Mouse (Mus musculus): ENCODE measurements around the gene Palm2. TPM values are rescaled to one million over a fixed set of nuclear protein-coding genes. Genes with fewer than 3 reads are reported as not detected.

The Palm2 gene
- polyA plus RNA-seq, 1 experiment from 2014 or later = 7.5 TPM

GRCm38 (mm10) chr4:57716735-57717134 lies 282.7 kb downstream of the Palm2 start:
- Histone ChIP-seq H3K4me2 (no peak overlapping the region), H3K27ac (ENCODE audit: low read depth) (no peak overlapping the region), H3K9ac (no peak overlapping the region), H3K27me3 (ENCODE audit: insufficient read depth, low read length) (no peaks in the 10 kb centered on the region), H3K36me3 (ENCODE audit: insufficient read depth) (peaks cover 3% of the 10 kb centered on the region; the same call in 1 of the 2 replicates), H3K9me3 (ENCODE audit: low read depth, low read length) (no peaks in the 10 kb centered on the region), H3K4me3 (ENCODE audit: low read depth, low read length) (no peak overlapping the region), H3K4me1 (ENCODE audit: insufficient read depth) (no peaks in the 10 kb centered on the region)
- TF ChIP-seq CTCF (IDR thresholded peaks at IDR 0.05; ENCODE audit: low read depth) = no peak
- ATAC-seq (ENCODE audit: insufficient read depth) (no peak), DNase-seq (no peak)
- 40% methylated on average over 4 of the region's 4 CpGs for WGBS

- DNase-seq = no peak
- WGBS = 85% methylated on average over 9 of the region's 9 CpGs
- no peaks in the 10 kb centered on the region for H3K4me1 ChIP-seq (ENCODE audit: insufficient read depth)
Observed at GRCm38 (mm10) chr4:57717354-57717753, 283.3 kb downstream of the Palm2 start, which contains the start of gene Akap2. Gene Akap2 (plus strand): TSS chr4:57717657.

DNA sequence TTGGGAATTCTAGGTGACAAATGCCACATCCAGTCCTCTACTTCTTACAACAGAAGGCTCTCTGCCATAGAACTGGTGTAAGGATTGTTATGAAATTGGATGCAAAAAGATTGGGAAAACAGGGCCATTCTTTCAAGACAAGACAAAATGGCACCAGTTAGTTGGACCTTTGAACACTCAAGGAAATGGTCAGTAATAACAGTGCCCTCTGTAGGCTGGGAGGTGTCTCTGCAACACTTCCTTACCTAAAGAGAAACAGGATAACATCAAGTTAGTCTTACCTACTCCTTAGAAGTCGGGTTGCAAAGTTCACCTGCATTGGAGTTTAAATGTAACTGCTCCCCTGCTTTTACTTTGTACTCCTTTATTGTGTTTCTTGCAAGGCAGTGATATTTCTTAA lies 285.3 kb downstream of the Palm2 start:
- Histone ChIP-seq H3K4me1 (ENCODE audit: insufficient read depth) (no peaks in the 10 kb centered on the region), H3K36me3 (ENCODE audit: insufficient read depth) (peaks cover 3% of the 10 kb centered on the region; the same call in 1 of the 2 replicates), H3K9ac (no peak overlapping the region), H3K4me2 (no peak overlapping the region), H3K4me3 (ENCODE audit: low read depth, low read length) (no peak overlapping the region), H3K27ac (ENCODE audit: low read depth) (no peak overlapping the region), H3K9me3 (ENCODE audit: low read depth, low read length) (no peaks in the 10 kb centered on the region), H3K27me3 (ENCODE audit: insufficient read depth, low read length) (no peaks in the 10 kb centered on the region)
- no peak for DNase-seq
- TF ChIP-seq CTCF (IDR thresholded peaks at IDR 0.05; ENCODE audit: low read depth) = peak; percentile 17; the same call in 1 of the 2 replicates
- no peak for ATAC-seq (ENCODE audit: insufficient read depth)
- 89% methylated on average over 1 of the region's 1 CpGs for whole genome bisulfite sequencing

More at GRCm38 (mm10) chr4:57717354-57717753, 283.3 kb downstream of the Palm2 start, which contains the start of gene Akap2:
- Histone ChIP-seq H3K4me3 (ENCODE audit: low read depth, low read length) (no peak within 1 kb of the TSS), H3K9me3 (ENCODE audit: low read depth, low read length) (no peaks in the 10 kb centered on the region), H3K9ac (no peak within 1 kb of the TSS), H3K27ac (ENCODE audit: low read depth) (no peak within 1 kb of the TSS), H3K27me3 (ENCODE audit: insufficient read depth, low read length) (no peaks in the 10 kb centered on the region), H3K4me2 (no peak within 1 kb of the TSS), H3K36me3 (ENCODE audit: insufficient read depth) (peaks cover 3% of the 10 kb centered on the region; the same call in 1 of the 2 replicates)
- TF ChIP-seq CTCF (IDR thresholded peaks at IDR 0.05; ENCODE audit: low read depth) = no peak
- no peak for ATAC-seq (ENCODE audit: insufficient read depth)

DNA sequence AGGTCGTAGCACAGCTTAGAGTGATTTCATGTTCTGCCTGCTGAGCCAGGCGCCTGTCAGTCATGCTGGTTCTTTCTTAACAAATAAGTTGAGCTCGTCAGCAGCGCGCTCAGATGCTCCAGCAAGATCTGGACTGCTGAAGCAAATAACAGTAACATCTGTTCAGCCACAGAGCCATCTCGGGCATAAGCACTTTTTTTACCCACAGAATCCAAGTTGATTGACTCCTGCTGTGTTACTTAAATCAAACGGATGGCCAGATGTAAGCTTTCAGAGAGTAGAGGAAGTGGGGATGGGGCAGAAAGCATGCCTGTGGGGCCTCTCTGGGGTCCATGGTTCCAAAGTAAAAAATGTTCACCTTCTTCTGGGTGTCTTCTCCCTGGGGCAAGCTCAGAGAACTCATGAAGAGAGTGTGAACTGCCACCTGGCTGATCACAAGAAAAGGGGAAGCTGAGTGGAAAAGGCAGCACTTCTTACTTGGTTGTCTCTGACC lies 286.9 kb downstream of the Palm2 start:
- H3K27ac ChIP-seq (ENCODE audit: low read depth) = no peak overlapping the region
- H3K4me1 ChIP-seq (ENCODE audit: insufficient read depth) = no peaks in the 10 kb centered on the region
- H3K36me3 ChIP-seq (ENCODE audit: insufficient read depth) = peaks cover 3% of the 10 kb centered on the region; the same call in 1 of the 2 replicates
- no peak overlapping the region for H3K4me2 ChIP-seq
- H3K9me3 ChIP-seq (ENCODE audit: low read depth, low read length) = no peaks in the 10 kb centered on the region
- DNase-seq (peak; percentile 56), ATAC-seq (ENCODE audit: insufficient read depth) (no peak)
- WGBS = 36% methylated on average over 7 of the region's 7 CpGs
- no peaks in the 10 kb centered on the region for H3K27me3 ChIP-seq (ENCODE audit: insufficient read depth, low read length)
- H3K4me3 ChIP-seq (ENCODE audit: low read depth, low read length) = no peak overlapping the region
- no peak overlapping the region for H3K9ac ChIP-seq
- TF ChIP-seq CTCF (IDR thresholded peaks at IDR 0.05; ENCODE audit: low read depth) = no peak

- ATAC-seq (ENCODE audit: insufficient read depth) (no peak), DNase-seq (no peak)
- H3K36me3 ChIP-seq (ENCODE audit: insufficient read depth) = peaks cover 3% of the 10 kb centered on the region; the same call in 1 of the 2 replicates
- no peak overlapping the region for H3K27ac ChIP-seq (ENCODE audit: low read depth)
- H3K4me1 ChIP-seq (ENCODE audit: insufficient read depth) = no peaks in the 10 kb centered on the region
- H3K9me3 ChIP-seq (ENCODE audit: low read depth, low read length) = no peaks in the 10 kb centered on the region
- 88% methylated on average over 4 of the region's 4 CpGs for WGBS
- no peak overlapping the region for H3K4me2 ChIP-seq
- no peaks in the 10 kb centered on the region for H3K27me3 ChIP-seq (ENCODE audit: insufficient read depth, low read length)
- no peak overlapping the region for H3K9ac ChIP-seq
- TF ChIP-seq CTCF (IDR thresholded peaks at IDR 0.05; ENCODE audit: low read depth) = no peak
- H3K4me3 ChIP-seq (ENCODE audit: low read depth, low read length) = no peak overlapping the region
Observed at GRCm38 (mm10) chr4:57722296-57722695, 288.2 kb downstream of the Palm2 start.

- Histone ChIP-seq H3K4me2 (no peak overlapping the region), H3K4me3 (ENCODE audit: low read depth, low read length) (no peak overlapping the region), H3K4me1 (ENCODE audit: insufficient read depth) (no peaks in the 10 kb centered on the region), H3K27ac (ENCODE audit: low read depth) (no peak overlapping the region), H3K27me3 (ENCODE audit: insufficient read depth, low read length) (no peaks in the 10 kb centered on the region), H3K36me3 (ENCODE audit: insufficient read depth) (peaks cover 3% of the 10 kb centered on the region; the same call in 1 of the 2 replicates), H3K9ac (no peak overlapping the region), H3K9me3 (ENCODE audit: low read depth, low read length) (no peaks in the 10 kb centered on the region)
- TF ChIP-seq CTCF (IDR thresholded peaks at IDR 0.05; ENCODE audit: low read depth) = peak; percentile 51
- 60% methylated on average over 2 of the region's 2 CpGs for WGBS
- no peak for ATAC-seq (ENCODE audit: insufficient read depth)
- peak; percentile 36 for DNase-seq
Observed at GRCm38 (mm10) chr4:57723659-57724058, 289.6 kb downstream of the Palm2 start.

GRCm38 (mm10) chr4:57725569-57725968 lies 291.5 kb downstream of the Palm2 start:
- no peak overlapping the region for H3K9ac ChIP-seq
- no peaks in the 10 kb centered on the region for H3K4me1 ChIP-seq (ENCODE audit: insufficient read depth)
- no peaks in the 10 kb centered on the region for H3K9me3 ChIP-seq (ENCODE audit: low read depth, low read length)
- H3K27me3 ChIP-seq (ENCODE audit: insufficient read depth, low read length) = no peaks in the 10 kb centered on the region
- ATAC-seq (ENCODE audit: insufficient read depth) (no peak), DNase-seq (no peak)
- TF ChIP-seq CTCF (IDR thresholded peaks at IDR 0.05; ENCODE audit: low read depth) = no peak
- H3K4me2 ChIP-seq = no peak overlapping the region
- 79% methylated on average over 1 of the region's 1 CpGs for WGBS
- no peak overlapping the region for H3K27ac ChIP-seq (ENCODE audit: low read depth)
- no peak overlapping the region for H3K4me3 ChIP-seq (ENCODE audit: low read depth, low read length)
- peaks cover 3% of the 10 kb centered on the region; the same call in 1 of the 2 replicates for H3K36me3 ChIP-seq (ENCODE audit: insufficient read depth)
